Mouse (Mus musculus) heart, embryonic 16.5 days (tissue): ENCODE measurements around the gene Tpi1. TPM values are rescaled to one million over a fixed set of nuclear protein-coding genes. Genes with fewer than 3 reads are reported as not detected.

Experiments used
- ATAC-seq: fragments of 200-750 bp; cut with Nextera tagmentation; replicated peaks from 2 replicates; pipeline ENCODE4 v1.8.0; 2017; ENCODE audit warnings: moderate number of reproducible peaks; ENCODE audit not compliant: insufficient read depth, low FRiP score; ENCODE audit errors: extremely low read depth
- H3K27ac ChIP-seq: fragments of 300-500 bp; sonication (generic); 2 replicates; pipeline ENCODE4 v1.5.1; 2014; ENCODE audit warnings: mild to moderate bottlenecking, low read length, control low read depth, moderate library complexity
- H3K27me3 ChIP-seq: fragments of 300-500 bp; sonication (generic); 2 replicates; pipeline ENCODE4 v1.6.1; 2014; ENCODE audit warnings: low read length, mixed read lengths; ENCODE audit not compliant: control insufficient read depth, insufficient read depth
- H3K36me3 ChIP-seq: fragments of 300-500 bp; sonication (generic); 2 replicates; pipeline ENCODE4 v1.6.1; 2014; ENCODE audit not compliant: control insufficient read depth, insufficient read depth
- H3K4me1 ChIP-seq: fragments of 300-500 bp; sonication (generic); 2 replicates; pipeline ENCODE4 v1.6.1; 2014; ENCODE audit warnings: low read length, mixed read lengths; ENCODE audit not compliant: control insufficient read depth, insufficient read depth
- H3K4me2 ChIP-seq: fragments of 300-500 bp; sonication (generic); 2 replicates; pipeline ENCODE4 v1.6.1; 2014; ENCODE audit warnings: low read depth, mild to moderate bottlenecking, control low read depth, low read length
- H3K4me3 ChIP-seq: fragments of 300-500 bp; sonication (generic); 2 replicates; pipeline ENCODE4 v1.5.1; 2014; ENCODE audit warnings: mild to moderate bottlenecking, control low read depth, low read length
- H3K9ac ChIP-seq: fragments of 300-500 bp; sonication (generic); 2 replicates; pipeline ENCODE4 v1.6.1; 2014; ENCODE audit warnings: low read length, control low read depth
- H3K9me3 ChIP-seq: fragments of 300-500 bp; sonication (generic); replicated peaks from 2 replicates; pipeline ENCODE4 v1.6.1; 2016; ENCODE audit warnings: low read length; ENCODE audit not compliant: control insufficient read depth
- WGBS: fragments of 180-500 bp; shearing (Covaris S2); extraction: QIAGEN DNeasy Blood & Tissue Kit; methylation state at CpG from one replicate; pipeline ENCODE4 v1.1.7; 2014; 5-methylcytosine and 5-hydroxymethylcytosine counted together
- polyA plus RNA-seq: library from polyadenylated mRNA; unstranded; fragments of >200 nt; fragmentation: Nextera tagmentation; extraction: Ambion mirVana; gene quantifications from 2 replicates; pipeline ENCODE4 v1.2.1, GENCODE M21; 2015

Tpi1 gene
- 1,525 and 1,576 TPM in 2 replicates for polyA plus RNA-seq

GRCm38 (mm10) chr6:124813933-124814332, at the start of gene Tpi1:
TSS of gene Tpi1 (minus strand) at chr6:124814296.
- ATAC-seq, result peak; percentile 88
- H3K27ac ChIP-seq, result peak within 1 kb of the TSS; percentile 99

GRCm38 (mm10) chr6:124863125-124863657, 49.1 kb upstream of the Tpi1 start:
- peak; percentile 34 for ATAC-seq
- peaks cover 21% of the 10 kb centered on the region for H3K4me1 ChIP-seq

More at GRCm38 (mm10) chr6:124813933-124814332, at the start of gene Tpi1:
- Histone ChIP-seq H3K9ac (peak within 1 kb of the TSS; percentile 97), H3K4me2 (peak within 1 kb of the TSS; percentile 90), H3K4me3 (peak within 1 kb of the TSS; percentile 89), H3K36me3 (peaks cover 41% of the 10 kb centered on the region), H3K4me1 (peaks cover 41% of the 10 kb centered on the region), H3K9me3 (no peaks in the 10 kb centered on the region), H3K27me3 (no peaks in the 10 kb centered on the region)
- 0% methylated on average over 22 of the region's 22 CpGs for WGBS

GRCm38 (mm10) chr6:124862406-124863124, 48.5 kb upstream of the Tpi1 start:
- H3K9ac ChIP-seq, result peak overlapping the region; percentile 81; the same call in 1 of the 2 replicates
- 14% methylated on average over 8 of the region's 8 CpGs for WGBS
- H3K4me2 ChIP-seq, result peak overlapping the region; percentile 94
- H3K27ac ChIP-seq, result no peak overlapping the region
- peaks cover 24% of the 10 kb centered on the region for H3K4me1 ChIP-seq
- no peaks in the 10 kb centered on the region for H3K9me3 ChIP-seq
- peaks cover 31% of the 10 kb centered on the region for H3K27me3 ChIP-seq
- no peaks in the 10 kb centered on the region for H3K36me3 ChIP-seq
- no peak for ATAC-seq
- H3K4me3 ChIP-seq, result peak overlapping the region; percentile 64

More at GRCm38 (mm10) chr6:124863125-124863657, 49.1 kb upstream of the Tpi1 start:
- WGBS, result 1% methylated on average over 8 of the region's 16 CpGs
- no peak overlapping the region for H3K27ac ChIP-seq
- peak overlapping the region; percentile 81 for H3K9ac ChIP-seq
- H3K9me3 ChIP-seq, result no peaks in the 10 kb centered on the region
- H3K27me3 ChIP-seq, result peaks cover 26% of the 10 kb centered on the region
- no peaks in the 10 kb centered on the region for H3K36me3 ChIP-seq
- peak overlapping the region; percentile 64 for H3K4me3 ChIP-seq
- peak overlapping the region; percentile 94 for H3K4me2 ChIP-seq

GRCm38 (mm10) chr6:124861802-124862201, 47.7 kb upstream of the Tpi1 start:
- Histone ChIP-seq H3K36me3 (no peaks in the 10 kb centered on the region), H3K9me3 (no peaks in the 10 kb centered on the region), H3K4me1 (peaks cover 24% of the 10 kb centered on the region), H3K4me3 (no peak overlapping the region), H3K9ac (no peak overlapping the region), H3K27me3 (peaks cover 31% of the 10 kb centered on the region), H3K27ac (no peak overlapping the region), H3K4me2 (no peak overlapping the region)
- no peak for ATAC-seq
- 44% methylated on average over 3 of the region's 3 CpGs for WGBS

- Histone ChIP-seq H3K4me1 (peaks cover 27% of the 10 kb centered on the region), H3K36me3 (no peaks in the 10 kb centered on the region)
- ATAC-seq, result no peak
Observed at GRCm38 (mm10) chr6:124861266-124861665, 47.2 kb upstream of the Tpi1 start.

GRCm38 (mm10) chr6:124860511-124860910, 46.4 kb upstream of the Tpi1 start:
- H3K4me3 ChIP-seq, result no peak overlapping the region
- no peaks in the 10 kb centered on the region for H3K36me3 ChIP-seq
- ATAC-seq, result no peak
- peaks cover 29% of the 10 kb centered on the region for H3K4me1 ChIP-seq
- WGBS, result 82% methylated on average over 9 of the region's 9 CpGs
- peaks cover 30% of the 10 kb centered on the region for H3K27me3 ChIP-seq
- H3K9me3 ChIP-seq, result no peaks in the 10 kb centered on the region
- no peak overlapping the region for H3K27ac ChIP-seq
- H3K4me2 ChIP-seq, result no peak overlapping the region
- no peak overlapping the region for H3K9ac ChIP-seq

More at GRCm38 (mm10) chr6:124861266-124861665, 47.2 kb upstream of the Tpi1 start:
- Histone ChIP-seq H3K9ac (no peak overlapping the region), H3K27me3 (peaks cover 31% of the 10 kb centered on the region), H3K4me3 (no peak overlapping the region), H3K9me3 (no peaks in the 10 kb centered on the region), H3K27ac (no peak overlapping the region), H3K4me2 (no peak overlapping the region)
- 84% methylated on average over 19 of the region's 19 CpGs for WGBS

GRCm38 (mm10) chr6:124859725-124860124, 45.6 kb upstream of the Tpi1 start:
- H3K27ac ChIP-seq, result no peak overlapping the region
- no peaks in the 10 kb centered on the region for H3K36me3 ChIP-seq
- H3K4me2 ChIP-seq, result 0 out of 2 replicates have a peak overlapping the region, but pooled peaks have one; percentile 26
- ATAC-seq, result no peak
- H3K9ac ChIP-seq, result peak overlapping the region; percentile 47; the same call in 1 of the 2 replicates
- peaks cover 27% of the 10 kb centered on the region for H3K27me3 ChIP-seq
- no peak overlapping the region for H3K4me3 ChIP-seq
- peaks cover 32% of the 10 kb centered on the region for H3K4me1 ChIP-seq
- WGBS, result 7% methylated on average over 12 of the region's 12 CpGs
- H3K9me3 ChIP-seq, result no peaks in the 10 kb centered on the region

GRCm38 (mm10) chr6:124858561-124859318, 44.6 kb upstream of the Tpi1 start:
- ATAC-seq, result no peak
- H3K4me3 ChIP-seq, result no peak overlapping the region; the same call in 1 of the 2 replicates
- whole genome bisulfite sequencing, result 70% methylated on average over 28 of the region's 28 CpGs
- H3K27me3 ChIP-seq, result peaks cover 22% of the 10 kb centered on the region
- H3K4me1 ChIP-seq, result peaks cover 32% of the 10 kb centered on the region
- no peak overlapping the region; the same call in 1 of the 2 replicates for H3K4me2 ChIP-seq
- no peaks in the 10 kb centered on the region for H3K36me3 ChIP-seq
- H3K9me3 ChIP-seq, result no peaks in the 10 kb centered on the region
- H3K27ac ChIP-seq, result no peak overlapping the region
- H3K9ac ChIP-seq, result no peak overlapping the region; the same call in 1 of the 2 replicates
